Mouse (Mus musculus) erythroblast, adult 5-6 weeks (primary cell): ENCODE measurements around the gene Ipmk. TPM values are rescaled to one million over a fixed set of nuclear protein-coding genes. Genes with fewer than 3 reads are reported as not detected.

ENCODE experiments used
- ATAC-seq: replicated peaks from 2 replicates; pipeline ENCODE4 v1.8.0; 2016; ENCODE audit warnings: moderate number of reproducible peaks, mild to moderate bottlenecking, moderate TSS enrichment, inconsistent platforms; ENCODE audit not compliant: poor library complexity, low FRiP score, severe bottlenecking
- total RNA-seq, 2 experiments: library from RNA; stranded (forward) in 1 of 2; stranded (reverse) in 1 of 2; fragments of 150-400 nt in 1 of 2; fragments of 200-764, 138-1000 nt in 1 of 2; gene quantifications; 2 replicates each; pipeline versions ENCODE4 v1.2.3 to v1.2.4; 2015 to 2017; ENCODE audit warnings: low replicate concordance in 2 of 2

The Ipmk gene
- total RNA-seq, 2 experiments from 2014 or later: 10.5 to 23.2 TPM

DNA sequence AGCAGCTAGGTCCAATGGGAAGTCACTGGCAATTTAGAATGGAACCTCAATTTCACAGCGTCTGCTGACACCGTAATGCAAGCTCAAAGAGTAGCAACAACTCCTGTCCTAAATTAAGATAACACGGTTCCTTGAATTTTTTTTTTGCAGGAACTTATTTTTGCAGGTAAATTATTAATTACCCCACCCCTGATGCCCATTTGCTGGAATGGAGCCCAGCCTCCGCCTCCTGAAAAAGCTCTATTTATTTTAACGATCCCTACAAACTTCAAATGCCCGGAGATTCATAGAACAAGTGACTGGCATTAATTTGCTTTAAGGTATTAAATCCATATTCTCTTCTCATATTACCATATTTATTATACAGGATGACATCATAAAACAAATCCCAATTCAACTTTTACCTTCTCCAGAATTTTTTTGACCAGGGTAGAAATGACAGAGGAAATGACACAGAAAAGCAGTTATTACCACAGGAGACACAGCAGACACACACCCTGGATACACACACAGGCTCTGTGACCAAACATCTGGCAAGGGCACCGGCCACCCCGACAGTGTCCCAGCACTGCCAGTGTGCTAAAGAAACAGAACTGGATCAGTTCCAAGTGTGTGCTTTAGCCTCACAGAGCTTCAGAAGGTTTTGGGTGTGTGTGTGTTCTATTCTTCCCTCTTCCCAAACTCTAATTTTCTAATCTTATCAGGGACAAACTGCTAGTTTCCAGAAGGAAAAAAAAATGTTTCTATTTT is 9.2 kb upstream of the Ipmk start:
- ATAC-seq: no peak

GRCm38 (mm10) chr10:71339463-71339862 is 8.1 kb upstream of the Ipmk start:
- no peak for ATAC-seq

DNA sequence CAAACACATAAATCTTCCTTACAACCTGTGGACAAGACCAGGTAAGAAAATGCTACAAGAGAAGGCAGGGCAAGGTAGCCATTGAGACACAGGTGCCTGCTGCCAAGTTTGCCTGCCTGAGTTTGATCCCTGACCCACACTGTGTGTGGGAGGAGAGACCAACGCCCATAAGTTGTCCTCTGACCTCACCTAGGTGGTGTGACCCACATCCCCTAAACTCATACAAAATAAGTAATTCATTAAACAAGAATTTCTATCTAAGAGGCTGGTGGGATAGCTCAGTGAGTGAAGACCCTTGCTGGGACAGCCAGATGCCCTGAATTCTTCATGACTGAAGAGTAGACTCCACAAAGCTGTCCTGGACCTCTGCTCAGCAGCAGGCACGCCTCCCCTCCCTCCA is 7.4 kb upstream of the Ipmk start:
- ATAC-seq: no peak

GRCm38 (mm10) chr10:71341290-71341689 is 6.3 kb upstream of the Ipmk start:
- ATAC-seq: no peak

DNA sequence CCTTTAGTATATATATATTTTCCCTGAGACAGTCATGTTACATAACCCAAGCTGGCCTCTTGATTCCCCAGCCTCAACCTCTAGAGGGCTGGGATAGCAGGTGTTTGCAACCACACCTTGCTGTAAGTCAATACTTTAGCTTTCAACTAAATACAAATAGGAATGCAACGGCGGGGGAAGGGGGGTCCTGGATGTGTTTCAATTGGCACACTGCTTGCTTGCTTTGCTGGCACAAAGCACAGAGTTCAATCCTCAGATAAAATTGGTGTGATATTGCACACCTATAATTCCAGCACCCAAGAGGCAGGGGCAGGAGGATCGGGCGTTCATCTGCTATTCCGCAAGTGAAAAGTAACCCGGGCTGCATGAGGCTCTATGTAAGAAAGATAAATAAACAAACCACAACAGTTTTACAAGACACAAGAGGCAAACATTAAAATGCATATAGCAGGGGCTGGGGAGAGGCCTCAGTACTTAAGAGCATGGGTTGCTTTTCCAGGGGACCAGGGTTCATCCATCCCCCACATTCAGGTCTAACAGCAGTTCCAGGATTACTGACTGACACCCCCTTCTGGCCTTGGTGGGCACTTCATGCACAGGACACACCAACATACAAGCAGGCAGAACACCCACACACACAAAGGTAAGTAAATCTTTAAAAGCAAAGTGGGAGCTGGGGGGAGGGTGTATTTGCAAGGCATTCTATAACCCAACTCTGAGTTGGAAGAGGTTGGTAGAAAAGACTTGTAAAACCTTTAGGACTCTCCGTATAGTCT is 5.3 kb upstream of the Ipmk start:
- no peak for ATAC-seq

DNA sequence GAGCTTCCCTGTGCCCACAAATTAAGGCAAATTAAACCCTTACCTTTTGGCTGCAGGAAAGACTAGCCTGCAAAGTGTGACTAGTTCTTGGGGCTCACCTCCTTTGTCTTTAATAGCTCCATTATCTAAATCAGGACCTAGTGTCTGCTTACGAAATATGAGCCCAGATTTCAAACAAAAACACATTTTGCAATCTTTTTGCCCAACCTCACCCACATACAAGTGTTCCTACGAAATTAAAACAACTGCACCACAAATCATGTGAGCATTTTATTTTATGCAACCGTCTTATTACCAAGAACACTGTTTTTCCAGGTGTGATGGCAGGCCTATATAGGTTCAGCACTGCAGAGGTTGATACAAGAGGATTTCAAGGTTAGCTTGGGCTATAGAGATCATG is 4.4 kb upstream of the Ipmk start:
- ATAC-seq: no peak

DNA sequence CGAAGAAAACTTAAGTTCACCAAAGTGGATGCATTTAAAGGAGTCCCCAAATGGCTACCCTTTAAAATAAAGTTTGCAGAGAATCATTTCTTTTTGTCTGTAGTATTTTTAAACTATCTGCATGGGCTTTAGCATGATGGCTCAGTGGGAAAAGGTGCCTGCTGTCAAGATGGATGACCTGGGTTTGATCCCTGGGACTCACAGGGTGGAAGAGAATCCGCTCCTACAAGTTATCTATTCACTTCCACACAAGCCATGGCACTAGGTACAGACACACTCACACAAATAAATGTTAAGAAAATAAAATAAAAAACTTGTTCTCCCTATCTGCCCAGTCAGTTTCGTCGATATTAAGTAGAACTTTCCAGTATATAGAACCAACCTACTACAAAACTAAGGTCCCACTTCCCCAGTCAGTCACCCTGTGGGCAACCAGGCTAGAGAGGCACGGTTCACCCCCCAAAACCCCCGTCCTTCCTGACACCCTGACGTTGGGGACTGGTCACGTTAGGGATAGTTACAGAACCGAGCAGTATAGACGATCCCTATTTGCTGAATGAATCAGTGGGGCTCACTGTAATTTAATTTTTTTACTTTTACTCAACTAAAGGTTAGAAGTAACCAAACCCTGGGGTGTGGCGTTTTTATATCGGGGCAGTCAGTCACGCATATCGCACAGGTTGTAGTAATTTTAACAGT is 3.8 kb upstream of the Ipmk start:
- ATAC-seq: no peak

DNA sequence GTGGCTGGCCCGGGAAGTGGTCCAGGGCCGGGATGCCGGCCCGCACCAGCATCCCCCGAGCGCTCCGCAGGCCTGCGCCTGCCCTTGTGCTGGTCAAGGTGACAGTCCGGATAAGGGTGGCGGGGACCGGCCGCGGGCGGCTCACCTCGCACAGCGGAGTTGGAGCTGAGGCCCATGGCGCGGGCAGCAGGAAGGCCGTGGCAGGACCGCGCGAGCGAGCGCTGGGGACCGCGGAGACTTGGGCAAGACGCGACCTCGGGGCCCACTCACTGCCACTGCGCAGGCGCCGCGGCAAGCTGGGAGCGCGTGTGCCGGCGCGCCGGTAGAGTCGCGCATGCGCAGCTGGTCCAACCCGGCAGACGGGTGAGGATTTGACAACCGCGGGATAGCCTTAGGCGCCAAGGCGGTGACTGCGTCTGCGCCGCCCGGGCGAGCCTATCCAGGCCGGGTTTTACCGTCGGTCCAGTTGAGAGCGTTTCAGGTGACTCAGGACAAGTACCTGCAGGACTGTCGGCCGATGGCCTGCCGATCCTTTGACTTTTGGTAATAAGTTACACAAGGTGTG is 2.9 kb upstream of the Ipmk start, which contains the start of gene Cisd1:
Cisd1 (minus strand) TSS at position 376 of the 565 bp plus-strand sequence.
- ATAC-seq: peak; percentile 71

- no peak for ATAC-seq
Measured at GRCm38 (mm10) chr10:71346106-71346505, 1.5 kb upstream of the Ipmk start.

GRCm38 (mm10) chr10:71346722-71347508 is 648 bp upstream of the Ipmk start:
- peak; percentile 42; the same call in 1 of the 2 replicates for ATAC-seq

DNA sequence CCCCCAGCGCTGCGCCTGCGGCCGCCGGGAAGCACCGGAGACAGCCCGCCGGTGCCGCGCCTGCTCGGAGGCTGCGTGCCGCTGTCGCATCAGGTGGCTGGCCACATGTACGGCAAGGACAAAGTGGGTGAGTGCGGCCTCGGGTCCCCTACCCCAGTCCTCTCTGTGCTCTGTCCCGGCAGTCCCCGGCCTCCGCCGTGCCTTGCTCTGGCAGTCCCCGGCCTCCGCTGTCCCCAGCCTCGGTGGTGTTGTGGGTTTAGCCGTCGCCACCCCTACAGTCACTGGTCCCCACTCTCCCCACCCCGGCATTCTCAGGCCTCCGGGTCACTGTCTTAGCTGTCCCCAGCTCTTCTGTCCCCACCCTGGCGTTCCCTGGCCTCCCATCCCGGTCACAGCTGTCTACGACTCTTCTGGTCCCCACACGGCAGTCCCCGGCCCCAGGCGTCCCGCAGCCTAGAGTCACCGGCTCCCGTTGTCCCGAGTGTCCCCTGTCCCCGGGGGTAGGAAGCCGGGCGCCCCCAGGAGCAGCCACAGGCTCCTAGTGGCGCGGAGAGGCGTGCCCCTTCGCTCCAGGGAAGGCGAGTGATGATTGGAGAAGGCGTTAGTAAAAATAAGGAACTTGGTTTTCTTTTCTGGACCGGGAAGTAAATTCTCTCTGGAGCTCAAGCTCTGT is 537 bp downstream of the Ipmk start:
- peak; percentile 17; the same call in 1 of the 2 replicates for ATAC-seq

DNA sequence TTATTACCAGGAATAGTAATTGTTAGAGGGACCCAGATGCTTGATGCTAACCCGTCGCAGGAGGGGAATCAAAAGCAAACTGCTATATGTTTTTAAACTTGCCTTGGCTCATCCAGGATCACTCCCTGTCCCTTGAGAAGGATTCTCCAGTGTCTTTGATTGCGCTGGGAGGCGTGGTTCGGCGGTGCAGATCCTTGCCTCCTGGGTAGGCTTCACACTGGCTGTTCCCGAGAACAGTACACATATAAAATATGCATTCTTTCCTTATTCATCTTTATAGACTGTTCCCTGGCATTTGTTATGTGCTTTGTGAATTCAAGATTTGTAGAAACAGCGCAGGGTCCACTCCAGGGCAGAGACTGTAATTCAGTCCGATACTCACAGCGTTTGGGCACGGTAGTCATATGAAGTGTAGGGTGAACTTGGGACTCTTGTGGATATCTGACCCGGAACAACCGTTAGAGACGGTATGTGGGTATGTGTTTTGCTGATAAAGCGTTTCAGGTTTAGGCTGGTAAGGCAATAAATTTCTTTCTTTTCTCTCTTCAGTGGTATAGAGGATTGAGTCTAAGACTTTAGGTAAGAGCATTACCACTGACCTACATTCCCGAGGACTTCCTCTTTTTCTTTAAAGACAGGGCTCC is 1.2 kb downstream of the Ipmk start:
- no peak for ATAC-seq

DNA sequence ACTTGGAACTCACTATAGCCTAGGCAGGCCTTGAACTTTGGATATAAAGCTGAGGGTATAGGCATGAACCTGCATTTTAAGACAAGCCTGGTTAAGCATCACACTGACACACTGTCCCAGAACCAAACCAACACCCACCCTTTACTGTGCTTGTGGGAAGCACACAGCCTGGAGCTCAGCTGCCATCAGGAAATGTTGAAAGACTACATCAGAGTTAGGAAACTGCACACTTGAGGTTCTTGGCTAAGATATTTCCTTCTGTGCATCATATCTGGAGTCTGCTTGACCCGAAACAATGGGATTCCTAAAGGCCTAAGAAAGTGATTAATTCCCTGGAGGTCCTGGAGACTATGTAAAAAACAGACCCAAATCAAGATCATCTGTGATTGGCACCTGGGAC is 1.7 kb downstream of the Ipmk start:
- ATAC-seq: no peak

DNA sequence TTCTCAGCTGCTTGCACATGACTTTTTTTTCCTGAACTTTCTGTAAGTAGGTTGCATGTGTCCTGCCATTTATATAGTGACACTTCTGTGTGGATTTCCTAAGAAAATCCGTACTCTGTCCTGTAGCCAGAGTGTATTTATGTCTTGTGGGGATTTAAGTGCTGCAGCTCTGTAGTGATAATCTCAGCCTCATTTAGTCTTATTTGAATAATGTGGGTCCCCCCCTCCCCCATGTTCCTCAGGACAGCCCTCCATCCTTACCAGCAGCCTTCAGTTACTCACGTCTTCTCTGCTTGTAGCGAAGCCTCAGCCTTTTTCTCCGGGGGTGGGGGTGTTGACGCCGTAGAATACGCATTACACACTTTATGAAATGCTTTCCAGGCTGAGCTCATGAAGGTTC is 3.7 kb downstream of the Ipmk start:
- ATAC-seq: no peak

DNA sequence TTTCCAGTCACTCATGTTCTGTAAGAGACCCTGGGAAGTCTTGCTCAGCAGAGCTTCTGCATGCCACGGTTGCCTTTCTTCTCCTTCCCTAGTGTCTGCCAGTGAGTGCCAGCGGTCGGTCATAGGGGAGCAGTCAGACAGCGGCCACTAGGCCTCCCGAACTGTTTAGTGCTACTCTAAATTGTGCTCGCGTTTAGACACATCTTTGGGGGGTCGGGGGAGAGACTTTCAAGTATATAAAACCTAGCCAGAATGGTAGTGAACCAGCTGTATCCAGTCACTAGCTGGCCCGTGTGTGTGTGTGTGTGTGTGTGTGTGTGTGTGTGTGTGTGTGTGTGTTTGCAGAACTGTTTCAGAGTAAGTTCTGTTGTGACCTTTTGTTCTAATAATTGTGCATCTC is 6.3 kb downstream of the Ipmk start:
- ATAC-seq: no peak

- ATAC-seq: no peak
Measured at GRCm38 (mm10) chr10:71354947-71355346, 7.4 kb downstream of the Ipmk start.

- no peak for ATAC-seq
Measured at GRCm38 (mm10) chr10:71361044-71361443, 13.5 kb downstream of the Ipmk start.

GRCm38 (mm10) chr10:71361836-71362562 is 14.4 kb downstream of the Ipmk start:
- no peak for ATAC-seq
